Mouse (Mus musculus): Measurements from ENCODE around the gene Olfr54. TPM values are rescaled to one million over a fixed set of nuclear protein-coding genes. Genes with fewer than 3 reads are reported as not detected.
"Not testable (repeated sequence)": the region's sequence is repeated elsewhere in the genome, so short reads cannot be mapped to it uniquely, and the experiment has no call there.

Gene Olfr54
- not detected in 2 replicates for polyA plus RNA-seq (2015; fragmentation: Nextera tagmentation; extraction: Ambion mirVana)

GRCm38 (mm10) chr11:51013936-51014335 lies at the start of gene Olfr54:
Gene Olfr54 (plus strand): TSS chr11:51014236.
- no peak for ATAC-seq (ENCODE audit: low read depth)
- Histone ChIP-seq H3K27me3 (ENCODE audit: control insufficient read depth, insufficient read depth, low read depth, low read length) (no peaks in the 10 kb centered on the region), H3K9ac (ENCODE audit: low read depth, low read length) (no peak within 1 kb of the TSS), H3K4me1 (ENCODE audit: control insufficient read depth, low read depth, low read length) (no peaks in the 10 kb centered on the region), H3K4me3 (ENCODE audit: low read depth, low read length) (no peak within 1 kb of the TSS), H3K27ac (ENCODE audit: low read length) (no peak within 1 kb of the TSS), H3K4me2 (ENCODE audit: low read depth, low read length) (no peak within 1 kb of the TSS), H3K36me3 (ENCODE audit: control insufficient read depth, insufficient read depth) (no peaks in the 10 kb centered on the region), H3K9me3 (replicated peaks; ENCODE audit: control insufficient read depth, low read length) (no peaks in the 10 kb centered on the region)
- 29% methylated on average over 1 of the region's 1 CpGs for WGBS (ENCODE audit: insufficient replicate concordance)

DNA sequence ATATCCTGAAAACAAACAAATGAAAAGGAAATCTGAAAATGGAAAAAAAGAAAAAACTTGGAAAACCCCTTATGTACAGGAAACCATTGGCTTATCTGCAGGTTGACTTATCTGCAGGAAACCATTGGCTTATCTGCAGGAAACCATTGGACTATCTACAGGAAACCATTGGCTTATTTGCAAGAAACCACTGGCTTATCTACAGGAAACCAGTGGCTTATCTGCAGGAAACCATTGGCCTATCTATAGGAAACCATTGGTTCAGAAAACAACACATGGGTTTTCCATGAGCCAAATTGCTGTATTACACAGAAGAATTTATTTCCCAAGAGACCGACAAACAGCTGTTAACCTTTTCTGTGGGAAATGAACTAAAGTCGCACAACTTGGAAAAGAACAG lies 49.1 kb upstream of the Olfr54 start:
- H3K4me2 ChIP-seq (ENCODE audit: low read depth, low read length), result no peak overlapping the region
- no peak for ATAC-seq (ENCODE audit: low read depth)
- no peaks in the 10 kb centered on the region for H3K9me3 ChIP-seq (replicated peaks; ENCODE audit: control insufficient read depth, low read length)
- no peak overlapping the region for H3K9ac ChIP-seq (ENCODE audit: low read depth, low read length)
- H3K4me1 ChIP-seq (ENCODE audit: control insufficient read depth, low read depth, low read length), result no peaks in the 10 kb centered on the region
- no peak overlapping the region for H3K27ac ChIP-seq (ENCODE audit: low read length)
- no peaks in the 10 kb centered on the region for H3K27me3 ChIP-seq (ENCODE audit: control insufficient read depth, insufficient read depth, low read depth, low read length)
- H3K4me3 ChIP-seq (ENCODE audit: low read depth, low read length), result no peak overlapping the region
- H3K36me3 ChIP-seq (ENCODE audit: control insufficient read depth, insufficient read depth), result no peaks in the 10 kb centered on the region
- WGBS (ENCODE audit: insufficient replicate concordance), result 19% methylated on average over 2 of the region's 2 CpGs

DNA sequence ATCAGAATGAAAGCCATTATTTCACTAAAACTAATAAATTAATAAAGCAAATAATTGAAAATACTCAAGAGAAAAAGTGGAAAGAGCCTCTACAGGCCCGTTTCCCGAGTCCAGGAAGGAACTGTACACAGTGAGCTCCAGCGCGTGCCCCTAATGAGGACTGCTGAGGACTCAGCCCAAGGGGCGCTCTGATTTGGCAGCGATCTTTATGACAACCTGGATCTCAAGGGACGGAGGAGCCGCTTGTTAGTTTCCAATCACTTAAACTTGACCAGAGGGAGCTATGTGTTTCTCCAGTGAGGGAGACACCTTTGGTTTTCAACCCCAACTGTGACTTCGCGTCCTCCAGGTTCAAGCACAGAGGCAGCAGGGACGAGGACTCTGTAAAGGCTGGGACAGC lies 47.8 kb upstream of the Olfr54 start, which contains the start of gene Olfr1378:
Gene Olfr1378, plus strand, starts transcription at position 301 of the 400 bp plus-strand sequence.
- Histone ChIP-seq H3K27ac (ENCODE audit: low read length) (no peak within 1 kb of the TSS), H3K27me3 (ENCODE audit: control insufficient read depth, insufficient read depth, low read depth, low read length) (no peaks in the 10 kb centered on the region), H3K36me3 (ENCODE audit: control insufficient read depth, insufficient read depth) (no peaks in the 10 kb centered on the region), H3K9me3 (replicated peaks; ENCODE audit: control insufficient read depth, low read length) (no peaks in the 10 kb centered on the region), H3K9ac (ENCODE audit: low read depth, low read length) (no peak within 1 kb of the TSS), H3K4me1 (ENCODE audit: control insufficient read depth, low read depth, low read length) (no peaks in the 10 kb centered on the region), H3K4me2 (ENCODE audit: low read depth, low read length) (no peak within 1 kb of the TSS), H3K4me3 (ENCODE audit: low read depth, low read length) (no peak within 1 kb of the TSS)
- 73% methylated on average over 11 of the region's 11 CpGs for WGBS (ENCODE audit: insufficient replicate concordance)
- ATAC-seq (ENCODE audit: low read depth), result no peak

DNA sequence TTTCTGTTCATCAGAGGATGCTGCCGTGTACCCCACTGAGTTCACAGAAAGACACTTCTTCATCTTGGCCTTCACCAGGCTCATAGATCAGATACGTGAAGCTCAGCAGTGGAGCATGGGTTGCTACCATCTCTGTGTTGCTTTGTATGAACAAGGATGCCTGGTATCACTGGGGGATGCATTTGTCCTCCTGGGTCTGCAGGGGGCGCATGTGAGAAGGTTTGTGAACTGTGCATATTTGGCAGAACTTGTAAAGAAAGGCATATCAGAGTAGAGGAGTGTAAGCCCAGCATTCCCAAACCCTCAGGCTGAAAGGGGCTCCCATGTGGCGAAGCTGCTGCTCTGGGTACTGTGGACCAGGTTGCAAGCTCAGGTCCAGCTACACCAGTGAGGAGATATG lies 36.8 kb upstream of the Olfr54 start:
- Histone ChIP-seq H3K4me3 (ENCODE audit: low read depth, low read length) (no peak overlapping the region), H3K27ac (ENCODE audit: low read length) (no peak overlapping the region), H3K36me3 (ENCODE audit: control insufficient read depth, insufficient read depth) (no peaks in the 10 kb centered on the region), H3K27me3 (ENCODE audit: control insufficient read depth, insufficient read depth, low read depth, low read length) (no peaks in the 10 kb centered on the region), H3K9me3 (replicated peaks; ENCODE audit: control insufficient read depth, low read length) (no peaks in the 10 kb centered on the region), H3K4me1 (ENCODE audit: control insufficient read depth, low read depth, low read length) (no peaks in the 10 kb centered on the region), H3K4me2 (ENCODE audit: low read depth, low read length) (no peak overlapping the region), H3K9ac (ENCODE audit: low read depth, low read length) (no peak overlapping the region)
- 52% methylated on average over 4 of the region's 4 CpGs for WGBS (ENCODE audit: insufficient replicate concordance)
- no peak for ATAC-seq (ENCODE audit: low read depth)

- no peaks in the 10 kb centered on the region for H3K36me3 ChIP-seq (ENCODE audit: control insufficient read depth, insufficient read depth)
- no peak within 1 kb of the TSS for H3K4me2 ChIP-seq (ENCODE audit: low read depth, low read length)
- 48% methylated on average over 5 of the region's 5 CpGs for WGBS (ENCODE audit: insufficient replicate concordance)
- no peak within 1 kb of the TSS for H3K27ac ChIP-seq (ENCODE audit: low read length)
- no peaks in the 10 kb centered on the region for H3K27me3 ChIP-seq (ENCODE audit: control insufficient read depth, insufficient read depth, low read depth, low read length)
- no peak within 1 kb of the TSS for H3K4me3 ChIP-seq (ENCODE audit: low read depth, low read length)
- H3K9ac ChIP-seq (ENCODE audit: low read depth, low read length), result no peak within 1 kb of the TSS
- no peaks in the 10 kb centered on the region for H3K4me1 ChIP-seq (ENCODE audit: control insufficient read depth, low read depth, low read length)
- no peak for ATAC-seq (ENCODE audit: low read depth)
- H3K9me3 ChIP-seq (replicated peaks; ENCODE audit: control insufficient read depth, low read length), result no peaks in the 10 kb centered on the region
Observed at GRCm38 (mm10) chr11:50981667-50982066, 32.4 kb upstream of the Olfr54 start, which contains the start of gene Olfr1377. Gene Olfr1377 (plus strand): TSS chr11:50981967.

DNA sequence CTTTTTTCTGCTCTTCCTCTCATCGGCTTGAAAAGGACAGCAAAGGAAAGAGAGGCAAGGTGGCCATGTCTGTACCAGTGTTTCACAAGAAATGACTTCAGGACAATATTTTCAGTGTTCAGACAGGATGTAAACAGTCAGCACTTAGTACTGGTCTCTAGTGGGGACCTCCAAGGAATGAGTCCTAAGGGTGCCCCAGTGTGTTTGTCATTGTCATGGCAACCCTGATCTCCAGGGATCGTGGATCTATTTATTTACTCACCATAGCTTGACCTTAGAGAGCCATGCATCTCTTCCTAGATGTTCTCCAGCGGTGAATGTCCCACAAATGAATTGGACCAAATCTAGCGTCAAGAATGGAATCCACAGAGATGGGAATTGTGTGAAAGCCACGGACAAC lies 10.7 kb upstream of the Olfr54 start, which contains the start of gene Olfr51:
Gene Olfr51, plus strand, starts transcription at position 301 of the 400 bp plus-strand sequence.
- no peak within 1 kb of the TSS for H3K9ac ChIP-seq (ENCODE audit: low read depth, low read length)
- H3K27ac ChIP-seq (ENCODE audit: low read length), result no peak within 1 kb of the TSS
- no peak for ATAC-seq (ENCODE audit: low read depth)
- no peaks in the 10 kb centered on the region for H3K4me1 ChIP-seq (ENCODE audit: control insufficient read depth, low read depth, low read length)
- no peaks in the 10 kb centered on the region for H3K27me3 ChIP-seq (ENCODE audit: control insufficient read depth, insufficient read depth, low read depth, low read length)
- WGBS (ENCODE audit: insufficient replicate concordance), result 49% methylated on average over 5 of the region's 5 CpGs
- H3K36me3 ChIP-seq (ENCODE audit: control insufficient read depth, insufficient read depth), result no peaks in the 10 kb centered on the region
- H3K9me3 ChIP-seq (replicated peaks; ENCODE audit: control insufficient read depth, low read length), result no peaks in the 10 kb centered on the region
- no peak within 1 kb of the TSS for H3K4me3 ChIP-seq (ENCODE audit: low read depth, low read length)
- no peak within 1 kb of the TSS for H3K4me2 ChIP-seq (ENCODE audit: low read depth, low read length)

- Histone ChIP-seq H3K4me3 (ENCODE audit: low read depth, low read length) (no peak overlapping the region), H3K9me3 (replicated peaks; ENCODE audit: control insufficient read depth, low read length) (no peaks in the 10 kb centered on the region), H3K4me1 (ENCODE audit: control insufficient read depth, low read depth, low read length) (no peaks in the 10 kb centered on the region), H3K4me2 (ENCODE audit: low read depth, low read length) (no peak overlapping the region), H3K27ac (ENCODE audit: low read length) (no peak overlapping the region), H3K9ac (ENCODE audit: low read depth, low read length) (no peak overlapping the region), H3K36me3 (ENCODE audit: control insufficient read depth, insufficient read depth) (no peaks in the 10 kb centered on the region), H3K27me3 (ENCODE audit: control insufficient read depth, insufficient read depth, low read depth, low read length) (no peaks in the 10 kb centered on the region)
- 55% methylated on average over 5 of the region's 5 CpGs for WGBS (ENCODE audit: insufficient replicate concordance)
- no peak for ATAC-seq (ENCODE audit: low read depth)
Observed at GRCm38 (mm10) chr11:51011821-51012220, 2.2 kb upstream of the Olfr54 start.

DNA sequence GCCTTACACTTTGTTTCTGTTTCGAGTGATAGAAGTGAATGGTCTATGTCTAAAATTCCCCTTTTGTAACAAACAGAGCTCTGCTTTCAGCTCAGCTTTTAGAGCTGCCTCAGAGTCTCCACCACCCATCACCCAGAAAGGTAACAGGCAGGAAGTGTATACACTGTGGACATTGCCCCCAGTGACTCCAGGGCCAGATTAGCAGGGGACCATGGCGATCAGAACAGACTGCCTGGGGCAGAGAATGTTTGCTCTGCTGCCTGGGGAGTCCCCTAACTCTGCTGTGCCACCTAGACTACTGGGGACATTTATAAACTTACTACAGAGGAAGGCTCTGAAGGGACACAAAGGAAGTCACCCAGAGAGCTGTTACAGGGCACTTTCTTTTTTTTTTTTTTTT lies 2.3 kb downstream of the Olfr54 start:
- Histone ChIP-seq H3K9ac (ENCODE audit: low read depth, low read length) (no peak overlapping the region), H3K36me3 (ENCODE audit: control insufficient read depth, insufficient read depth) (no peaks in the 10 kb centered on the region), H3K27me3 (ENCODE audit: control insufficient read depth, insufficient read depth, low read depth, low read length) (no peaks in the 10 kb centered on the region), H3K4me3 (ENCODE audit: low read depth, low read length) (no peak overlapping the region), H3K4me1 (ENCODE audit: control insufficient read depth, low read depth, low read length) (no peaks in the 10 kb centered on the region), H3K4me2 (ENCODE audit: low read depth, low read length) (no peak overlapping the region), H3K27ac (ENCODE audit: low read length) (no peak overlapping the region), H3K9me3 (replicated peaks; ENCODE audit: control insufficient read depth, low read length) (no peaks in the 10 kb centered on the region)
- peak; percentile 92 for ATAC-seq (ENCODE audit: low read depth)
- 24% methylated on average over 2 of the region's 2 CpGs for WGBS (ENCODE audit: insufficient replicate concordance)

DNA sequence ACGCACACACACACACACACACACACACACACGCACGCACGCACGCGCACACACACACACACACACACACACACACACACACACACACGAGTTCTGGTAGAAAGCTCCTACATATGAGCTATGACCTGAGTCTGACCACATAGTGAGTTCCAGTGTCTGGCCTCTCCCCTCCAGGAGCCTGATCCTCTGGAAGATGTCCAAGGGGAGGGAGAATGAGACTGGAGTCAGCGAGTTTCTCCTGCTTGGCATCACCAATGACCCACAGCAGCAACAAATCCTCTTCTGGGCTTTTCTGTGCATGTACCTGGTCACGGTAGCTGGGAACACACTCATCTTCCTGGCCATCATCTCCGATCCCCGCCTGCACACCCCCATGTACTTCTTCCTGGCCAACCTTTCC lies 12.8 kb downstream of the Olfr54 start:
- not testable (repeated sequence) for H3K4me2 ChIP-seq (ENCODE audit: low read depth, low read length); H3K9me3 ChIP-seq (replicated peaks; ENCODE audit: control insufficient read depth, low read length); H3K27me3 ChIP-seq (ENCODE audit: control insufficient read depth, insufficient read depth, low read depth, low read length); H3K4me3 ChIP-seq (ENCODE audit: low read depth, low read length); H3K4me1 ChIP-seq (ENCODE audit: control insufficient read depth, low read depth, low read length); H3K27ac ChIP-seq (ENCODE audit: low read length); H3K9ac ChIP-seq (ENCODE audit: low read depth, low read length); ATAC-seq (ENCODE audit: low read depth); H3K36me3 ChIP-seq (ENCODE audit: control insufficient read depth, insufficient read depth)
- 81% methylated on average over 9 of the region's 11 CpGs for WGBS (ENCODE audit: insufficient replicate concordance)

Measured in liver, embryonic 16.5 days (tissue).